11 mouse cellular contexts compared by ENCODE assay signal in the genomic region with DNA sequence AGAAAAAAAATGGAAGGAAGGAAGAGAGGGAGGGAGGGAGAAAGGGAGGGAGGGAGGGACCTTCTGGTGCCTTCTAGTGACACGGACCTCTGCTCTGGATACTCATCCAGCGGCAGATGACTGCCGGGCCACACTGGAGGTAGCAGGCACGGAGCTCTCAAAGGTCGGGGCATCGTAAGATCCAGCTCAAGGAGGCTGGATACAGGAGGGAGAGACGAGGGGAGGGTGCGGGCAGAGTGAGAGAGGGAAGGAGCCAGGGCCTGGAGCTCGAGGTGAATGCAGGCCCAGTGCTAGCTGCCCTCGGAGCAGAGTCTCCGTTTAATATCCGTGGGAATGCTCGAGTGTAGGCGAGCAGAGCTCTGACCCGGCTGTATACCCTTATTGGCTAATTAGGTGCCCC. TPM values are rescaled to one million over a fixed set of nuclear protein-coding genes. Genes with fewer than 3 reads are reported as not detected.
DNase-seq lines count a peak whose midpoint lies in the region; ATAC-seq and TF ChIP-seq lines count a peak whose summit lies in the region.
"Had no signal": no experiment of that assay in that cellular context is flagged by ENCODE, and none has a peak within 500 bp of the region (broad histone marks: within the 10 kb centered on the region; RNA-seq: fewer than 3 reads in every experiment).

No protein-coding gene starts in this region.

- H3K9ac ChIP-seq in intestine, embryonic 15.5 days: no peak overlapping the region
- no peak overlapping the region for H3K9ac ChIP-seq in intestine, postnatal 0 days (ENCODE audit: low read depth, low read length)
- H3K9ac ChIP-seq in midbrain, embryonic 14.5 days (replicated peaks; ENCODE audit: low read length): no peak overlapping the region
- peak overlapping the region; percentile 34; the same call in 1 of the 2 replicates for H3K9ac ChIP-seq in intestine, embryonic 16.5 days (ENCODE audit: low read depth, low read length)
- 0 out of 2 replicates have a peak overlapping the region, but pooled peaks have one; percentile 12 for H3K9ac ChIP-seq in limb, embryonic 11.5 days (ENCODE audit: low read length)
- H3K9ac ChIP-seq: heart, embryonic 15.5 days; hindbrain, embryonic 12.5 days had no signal

- H3K27ac ChIP-seq in intestine, embryonic 15.5 days: peak overlapping the region; percentile 92
- H3K27ac ChIP-seq in intestine, postnatal 0 days (ENCODE audit: low read depth, low read length): no peak overlapping the region; the same call in 1 of the 2 replicates
- H3K27ac ChIP-seq in midbrain, embryonic 10.5 days (replicated peaks): peak overlapping the region; percentile 38; the same call in 1 of the 2 replicates
- H3K27ac ChIP-seq in midbrain, embryonic 14.5 days (replicated peaks; ENCODE audit: low read depth, low read length): no peak overlapping the region
- peak overlapping the region; percentile 94 for H3K27ac ChIP-seq in intestine, embryonic 16.5 days (ENCODE audit: low read length)
- no peak overlapping the region for H3K27ac ChIP-seq in limb, embryonic 11.5 days (replicated peaks; ENCODE audit: low read depth, low read length)
- H3K27ac ChIP-seq: heart, embryonic 15.5 days; hindbrain, embryonic 12.5 days had no signal

- no peaks in the 10 kb centered on the region for H3K27me3 ChIP-seq in intestine, embryonic 15.5 days (replicated peaks)
- no peaks in the 10 kb centered on the region for H3K27me3 ChIP-seq in intestine, postnatal 0 days (replicated peaks; ENCODE audit: control insufficient read depth, insufficient read depth, low read length)
- peaks cover 49% of the 10 kb centered on the region for H3K27me3 ChIP-seq in midbrain, embryonic 10.5 days (ENCODE audit: low read depth, poor library complexity, severe bottlenecking)
- no peaks in the 10 kb centered on the region for H3K27me3 ChIP-seq in midbrain, embryonic 14.5 days (ENCODE audit: control insufficient read depth, insufficient read depth, low read length)
- no peaks in the 10 kb centered on the region for H3K27me3 ChIP-seq in intestine, embryonic 16.5 days (replicated peaks; ENCODE audit: control insufficient read depth, insufficient read depth, low read length)
- H3K27me3 ChIP-seq in limb, embryonic 11.5 days (ENCODE audit: control insufficient read depth, insufficient read depth, low read length): no peaks in the 10 kb centered on the region
- H3K27me3 ChIP-seq: heart, embryonic 15.5 days had no signal

- H3K4me1 ChIP-seq in intestine, embryonic 15.5 days (replicated peaks): peaks cover 49% of the 10 kb centered on the region
- peaks cover 21% of the 10 kb centered on the region; the same call in 1 of the 2 replicates for H3K4me1 ChIP-seq in intestine, postnatal 0 days (replicated peaks; ENCODE audit: control insufficient read depth, insufficient read depth, low read length)
- peaks cover 40% of the 10 kb centered on the region for H3K4me1 ChIP-seq in midbrain, embryonic 10.5 days
- H3K4me1 ChIP-seq in midbrain, embryonic 14.5 days (ENCODE audit: control insufficient read depth, insufficient read depth, low read length): no peaks in the 10 kb centered on the region
- peaks cover 43% of the 10 kb centered on the region for H3K4me1 ChIP-seq in intestine, embryonic 16.5 days (ENCODE audit: control insufficient read depth, insufficient read depth, low read length)
- peaks cover 14% of the 10 kb centered on the region for H3K4me1 ChIP-seq in limb, embryonic 11.5 days (ENCODE audit: control insufficient read depth, insufficient read depth, low read length)

- H3K9me3 ChIP-seq in intestine, embryonic 15.5 days: no peaks in the 10 kb centered on the region
- no peaks in the 10 kb centered on the region for H3K9me3 ChIP-seq in intestine, postnatal 0 days (ENCODE audit: control insufficient read depth)
- H3K9me3 ChIP-seq in midbrain, embryonic 10.5 days (replicated peaks): no peaks in the 10 kb centered on the region
- H3K9me3 ChIP-seq in midbrain, embryonic 14.5 days (ENCODE audit: control insufficient read depth, low read length): no peaks in the 10 kb centered on the region
- H3K9me3 ChIP-seq in intestine, embryonic 16.5 days (ENCODE audit: control insufficient read depth, low read length): no peaks in the 10 kb centered on the region
- H3K9me3 ChIP-seq in limb, embryonic 11.5 days (ENCODE audit: control insufficient read depth, low read length): no peaks in the 10 kb centered on the region
- H3K9me3 ChIP-seq: heart, embryonic 15.5 days; hindbrain, embryonic 12.5 days had no signal

- no peak overlapping the region for H3K4me3 ChIP-seq in intestine, embryonic 15.5 days (replicated peaks)
- no peak overlapping the region for H3K4me3 ChIP-seq in intestine, postnatal 0 days (ENCODE audit: low read depth, low read length)
- H3K4me3 ChIP-seq in midbrain, embryonic 10.5 days: no peak overlapping the region
- no peak overlapping the region for H3K4me3 ChIP-seq in midbrain, embryonic 14.5 days (replicated peaks; ENCODE audit: low read depth, low read length)
- H3K4me3 ChIP-seq in intestine, embryonic 16.5 days (ENCODE audit: low read length): no peak overlapping the region
- no peak overlapping the region for H3K4me3 ChIP-seq in limb, embryonic 11.5 days (ENCODE audit: low read depth, low read length)
- H3K4me3 ChIP-seq: heart, embryonic 15.5 days; hindbrain, embryonic 12.5 days had no signal

- no peak for DNase-seq in midbrain, embryonic 10.5 days (ENCODE audit: low spot score)
- no peak for DNase-seq in midbrain, embryonic 14.5 days
- no peak for DNase-seq in limb, embryonic 11.5 days (ENCODE audit: low spot score)
- no peak for DNase-seq in adrenal gland, adult 8-10 months
- DNase-seq: cerebellum, postnatal 14 days had no signal

- WGBS in intestine, embryonic 15.5 days: 54% methylated on average over 15 of the region's 15 CpGs
- 52% methylated on average over 15 of the region's 15 CpGs for WGBS in intestine, postnatal 0 days
- 57% methylated on average over 15 of the region's 15 CpGs for WGBS in midbrain, embryonic 10.5 days
- 58% methylated on average over 15 of the region's 15 CpGs for WGBS in midbrain, embryonic 14.5 days
- 58% methylated on average over 15 of the region's 15 CpGs for WGBS in intestine, embryonic 16.5 days
- WGBS in limb, embryonic 11.5 days: 45% methylated on average over 15 of the region's 15 CpGs

- H3K36me3 ChIP-seq in intestine, embryonic 15.5 days: no peaks in the 10 kb centered on the region
- H3K36me3 ChIP-seq in intestine, postnatal 0 days (ENCODE audit: control insufficient read depth, insufficient read depth): no peaks in the 10 kb centered on the region
- no peaks in the 10 kb centered on the region for H3K36me3 ChIP-seq in midbrain, embryonic 10.5 days
- H3K36me3 ChIP-seq in midbrain, embryonic 14.5 days (ENCODE audit: control insufficient read depth, insufficient read depth, low read length): no peaks in the 10 kb centered on the region
- no peaks in the 10 kb centered on the region for H3K36me3 ChIP-seq in intestine, embryonic 16.5 days (ENCODE audit: control insufficient read depth, insufficient read depth, low read length)
- H3K36me3 ChIP-seq in limb, embryonic 11.5 days (ENCODE audit: control insufficient read depth, insufficient read depth, low read length): no peaks in the 10 kb centered on the region
- H3K36me3 ChIP-seq: heart, embryonic 15.5 days; hindbrain, embryonic 12.5 days had no signal

- ATAC-seq in intestine, embryonic 15.5 days: no peak
- no peak for ATAC-seq in intestine, postnatal 0 days
- no peak for ATAC-seq in midbrain, embryonic 14.5 days (ENCODE audit: low FRiP score, low TSS enrichment)
- ATAC-seq in intestine, embryonic 16.5 days: no peak
- ATAC-seq in limb, embryonic 11.5 days (ENCODE audit: insufficient number of reproducible peaks, low FRiP score, low TSS enrichment, low read depth): no peak
- ATAC-seq in inflammation-experienced regulatory T-cells, adult 6 months: no peak

- TF ChIP-seq CTCF in intestine, postnatal 0 days (IDR thresholded peaks at IDR 0.05; ENCODE audit: low read depth): no peak

- H3K4me2 ChIP-seq in intestine, embryonic 15.5 days (replicated peaks): no peak overlapping the region
- no peak overlapping the region for H3K4me2 ChIP-seq in intestine, postnatal 0 days (replicated peaks; ENCODE audit: low read depth)
- no peak overlapping the region for H3K4me2 ChIP-seq in midbrain, embryonic 14.5 days (ENCODE audit: low read length)
- H3K4me2 ChIP-seq in intestine, embryonic 16.5 days (ENCODE audit: low read depth, low read length): peak overlapping the region; percentile 11; the same call in 1 of the 2 replicates
- H3K4me2 ChIP-seq in limb, embryonic 11.5 days (ENCODE audit: low read depth, severe bottlenecking): no peak overlapping the region
- H3K4me2 ChIP-seq: heart, embryonic 15.5 days; hindbrain, embryonic 12.5 days had no signal

RNA-seq across cellular contexts. Expression of gene Zfp36l2, which starts 28.9 kb away (rescaled TPM):
- 23.2 and 29.7 TPM in 2 replicates for polyA plus RNA-seq in intestine, embryonic 15.5 days (2015; fragmentation: Nextera tagmentation; extraction: Ambion mirVana)
- polyA plus RNA-seq in intestine, postnatal 0 days (2015; fragmentation: Nextera tagmentation; extraction: Ambion mirVana): 29.6 and 32.0 TPM in 2 replicates
- polyA plus RNA-seq in midbrain, embryonic 10.5 days (2016; fragmentation: Nextera tagmentation; extraction: Ambion mirVana): 7.8 and 8.1 TPM in 2 replicates
- polyA plus RNA-seq in midbrain, embryonic 14.5 days (2014; fragmentation: Nextera tagmentation; extraction: Ambion mirVana): 4.6 and 6.4 TPM in 2 replicates
- 14.4 and 16.2 TPM in 2 replicates for polyA plus RNA-seq in intestine, embryonic 16.5 days (2015; fragmentation: Nextera tagmentation; extraction: Ambion mirVana)
- polyA plus RNA-seq in limb, embryonic 11.5 days (2014; fragmentation: Nextera tagmentation; extraction: Ambion mirVana): 24.7 and 27.2 TPM in 2 replicates
- 10 to 100 TPM; 30.4 to 54.7 (median 42.3) TPM for polyA plus RNA-seq in inflammation-experienced regulatory T-cells, adult 6 months (2017; shearing (Covaris generic))
- total RNA-seq in adrenal gland, adult 8-10 months (2022): 10 to 100 TPM; 52.8 to 74.4 (median 54.2) TPM

Comparison
In these comparisons a context has a peak if more than half of its experiments do, and no peak if none do; other contexts are left out.
1. H3K27ac ChIP-seq: peak in intestine, embryonic 15.5 days (single experiment), midbrain, embryonic 10.5 days (single experiment) and intestine, embryonic 16.5 days (single experiment); none in intestine, postnatal 0 days (single experiment), midbrain, embryonic 14.5 days (single experiment) and limb, embryonic 11.5 days (single experiment).
2. H3K9ac ChIP-seq: peak in intestine, embryonic 16.5 days (single experiment) and limb, embryonic 11.5 days (single experiment); none in intestine, embryonic 15.5 days (single experiment), intestine, postnatal 0 days (single experiment) and midbrain, embryonic 14.5 days (single experiment).